ENCODE assay signal across 29 mouse cellular contexts in the genomic region with DNA sequence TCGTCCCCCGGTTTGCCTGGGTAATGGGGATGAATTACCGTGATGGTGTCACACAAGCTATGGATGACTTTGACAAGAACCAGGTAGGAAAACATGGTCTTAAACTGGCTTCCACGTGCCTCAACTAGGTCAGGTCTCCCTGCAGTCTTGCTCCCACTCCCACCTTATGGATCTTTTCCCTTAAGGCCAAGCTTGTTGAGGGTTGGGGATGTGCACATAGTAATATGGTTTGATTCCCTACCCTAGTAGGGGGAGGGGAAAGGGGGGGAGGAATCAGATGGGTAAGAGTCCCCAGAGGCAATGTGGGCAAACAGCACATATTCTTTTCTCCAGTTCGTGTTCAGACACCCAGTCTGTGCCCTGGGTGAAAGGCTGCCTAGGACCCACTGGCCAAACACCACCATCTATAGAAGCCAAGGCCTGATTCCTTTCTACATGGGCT. TPM values are rescaled to one million over a fixed set of nuclear protein-coding genes. Genes with fewer than 3 reads are reported as not detected.
A peak's percentile ranks its signal among the peaks of the same experiment; 100 is the strongest.
DNase-seq lines count a peak whose midpoint lies in the region; ATAC-seq and TF ChIP-seq lines count a peak whose summit lies in the region.
"Had no signal": no experiment of that assay in that cellular context is flagged by ENCODE, and none has a peak within 500 bp of the region (broad histone marks: within the 10 kb centered on the region; RNA-seq: fewer than 3 reads in every experiment).

No protein-coding gene starts in this region.

- no peak overlapping the region for H3K9ac ChIP-seq in liver, embryonic 16.5 days (ENCODE audit: low read depth, low read length)
- H3K9ac ChIP-seq: embryonic facial prominence, embryonic 15.5 days; forebrain, embryonic 13.5 days; limb, embryonic 15.5 days had no signal

- peak; percentile 38; the same call in 1 of the 2 replicates for TF ChIP-seq POLR2A in lung, adult 2 months (IDR thresholded peaks at IDR 0.05; ENCODE audit: borderline replicate concordance, extremely low read depth, low read depth, low read length)

- H3K9me3 ChIP-seq in liver, embryonic 16.5 days (replicated peaks; ENCODE audit: control insufficient read depth, low read length), result no peaks in the 10 kb centered on the region
- H3K9me3 ChIP-seq: embryonic facial prominence, embryonic 15.5 days; forebrain, embryonic 13.5 days; limb, embryonic 15.5 days had no signal

- H3K4me2 ChIP-seq in liver, embryonic 16.5 days (ENCODE audit: low read depth, low read length), result no peak overlapping the region
- H3K4me2 ChIP-seq: embryonic facial prominence, embryonic 15.5 days; heart, embryonic 11.5 days; limb, embryonic 15.5 days had no signal

- peaks cover 18% of the 10 kb centered on the region for H3K36me3 ChIP-seq in liver, embryonic 16.5 days (ENCODE audit: control insufficient read depth, insufficient read depth)

- peak overlapping the region; percentile 51 for H3K4me3 ChIP-seq in gastrocnemius, adult 2 months
- no peak overlapping the region for H3K4me3 ChIP-seq in lung, adult 2 months (replicated peaks; ENCODE audit: extremely low read depth, low read depth, low read length)
- peak overlapping the region; percentile 10; the same call in 1 of the 2 replicates for H3K4me3 ChIP-seq in liver, embryonic 16.5 days (ENCODE audit: low read depth, low read length)
- H3K4me3 ChIP-seq: embryonic facial prominence, embryonic 15.5 days; forebrain, embryonic 13.5 days; limb, embryonic 15.5 days had no signal

- H3K4me1 ChIP-seq in lung, adult 2 months (ENCODE audit: control insufficient read depth, insufficient read depth, low read length), result peaks cover 6% of the 10 kb centered on the region
- H3K4me1 ChIP-seq in liver, embryonic 16.5 days (ENCODE audit: control insufficient read depth, low read depth, low read length), result peaks cover 18% of the 10 kb centered on the region

- WGBS in lung, adult 2 months, result 71% methylated on average over 5 of the region's 5 CpGs
- 67% methylated on average over 5 of the region's 5 CpGs for WGBS in liver, embryonic 16.5 days (ENCODE audit: insufficient replicate concordance)

- no peaks in the 10 kb centered on the region for H3K27me3 ChIP-seq in liver, embryonic 16.5 days (ENCODE audit: control insufficient read depth, insufficient read depth, low read depth, low read length)
- H3K27me3 ChIP-seq: embryonic facial prominence, embryonic 15.5 days; forebrain, embryonic 13.5 days; limb, embryonic 15.5 days had no signal

- DNase-seq in gastrocnemius, adult 2 months, result no peak
- no peak for DNase-seq in gastrocnemius, postnatal 4 days (ENCODE audit: low spot score in 2 of 2)
- DNase-seq in lung, adult 2 months, result no peak
- no peak for DNase-seq in lung, postnatal 36 days
- peak; percentile 33 for DNase-seq in ES-CJ7 (ENCODE audit: low read depth, low spot score)
- DNase-seq in frontal cortex, postnatal 25 days (ENCODE audit: low spot score in 2 of 2), result no peak
- no peak for DNase-seq in thymus, postnatal 25 days
- DNase-seq: adrenal gland, postnatal 36 days; B cell, adult 2 months; cerebellum, adult 18-20 months; cerebellum, postnatal 25 days; gastrocnemius, postnatal 14 days; heart, postnatal 10 days; kidney, adult 11 months; lung, postnatal 10 days; right cerebral cortex, postnatal 4 days; thymus, postnatal 14 days had no signal

- intact Hi-C loops in gastrocnemius, adult 2 months (cut with DNase I), result no loop called here

- ATAC-seq in liver, embryonic 16.5 days (ENCODE audit: low read depth), result no peak
- ATAC-seq: forebrain, embryonic 13.5 days had no signal

- no peak for TF ChIP-seq CTCF in gastrocnemius, adult 2 months (IDR thresholded peaks at IDR 0.05)
- TF ChIP-seq CTCF in lung, adult 2 months (IDR thresholded peaks at IDR 0.05; ENCODE audit: insufficient read depth, low read length), result no peak

- peak overlapping the region; percentile 41; the same call in 1 of the 2 replicates for H3K27ac ChIP-seq in gastrocnemius, adult 2 months
- no peak overlapping the region for H3K27ac ChIP-seq in liver, embryonic 16.5 days (ENCODE audit: low read length)
- H3K27ac ChIP-seq: embryonic facial prominence, embryonic 15.5 days; forebrain, embryonic 13.5 days; kidney, postnatal 0 days; limb, embryonic 15.5 days; stomach, postnatal 0 days had no signal

RNA-seq across cellular contexts. Expression of gene Fam166a, which starts 2.8 kb away (rescaled TPM):
- total RNA-seq in gastrocnemius, adult 2 months (2021), result not detected
- total RNA-seq in gastrocnemius, postnatal 4 days (2021), result under 1 TPM in 1 of 2 experiments, not detected in 1; 0.25 TPM
- 0.17 TPM in 1 of 2 replicates, not detected in the other for polyA plus RNA-seq in lung, adult 2 months (2012; rRNA removed)
- polyA plus RNA-seq in liver, embryonic 16.5 days (2015; fragmentation: Nextera tagmentation; extraction: Ambion mirVana), result not detected in 2 replicates
- total RNA-seq: adrenal gland, postnatal 36 days; gastrocnemius, postnatal 14 days; heart, postnatal 10 days; left cerebral cortex, adult 18-20 months; left cerebral cortex, postnatal 36 days; megakaryocyte-erythroid progenitor cell, adult 5-6 weeks; midbrain, postnatal 0 days had no signal
- polyA plus RNA-seq: forebrain, embryonic 13.5 days; hindbrain, embryonic 11.5 days; limb, embryonic 15.5 days; midbrain, postnatal 0 days; stomach, postnatal 0 days had no signal

RNA-seq across cellular contexts. Expression of gene Tubb4b, which starts 3.1 kb away (rescaled TPM):
- 100 to 1,000 TPM; 185 to 269 TPM for total RNA-seq in gastrocnemius, adult 2 months (2021)
- total RNA-seq in gastrocnemius, postnatal 4 days (2021), result 100 to 1,000 TPM; 360 to 390 TPM
- polyA plus RNA-seq in lung, adult 2 months (2012; rRNA removed), result 490 and 623 TPM in 2 replicates
- 590 and 624 TPM in 2 replicates for polyA plus RNA-seq in liver, embryonic 16.5 days (2015; fragmentation: Nextera tagmentation; extraction: Ambion mirVana)

RNA-seq across cellular contexts. Expression of gene Stpg3, which starts 6.9 kb away (rescaled TPM):
- total RNA-seq in gastrocnemius, adult 2 months (2021), result not detected
- not detected for total RNA-seq in gastrocnemius, postnatal 4 days (2021)
- not detected in 2 replicates for polyA plus RNA-seq in lung, adult 2 months (2012; rRNA removed)
- polyA plus RNA-seq in liver, embryonic 16.5 days (2015; fragmentation: Nextera tagmentation; extraction: Ambion mirVana), result not detected in 2 replicates
- total RNA-seq: adrenal gland, postnatal 36 days; gastrocnemius, postnatal 14 days; heart, postnatal 10 days had no signal
- polyA plus RNA-seq: embryonic facial prominence, embryonic 15.5 days; forebrain, embryonic 13.5 days; heart, embryonic 11.5 days; hindbrain, embryonic 11.5 days; limb, embryonic 15.5 days; midbrain, postnatal 0 days; stomach, postnatal 0 days had no signal

RNA-seq across cellular contexts. Expression of gene Nelfb, which starts 10.1 kb away (rescaled TPM):
- total RNA-seq in gastrocnemius, adult 2 months (2021), result 10 to 100 TPM; 22.3 to 23.1 TPM
- 10 to 100 TPM; 43.4 to 47.7 TPM for total RNA-seq in gastrocnemius, postnatal 4 days (2021)
- polyA plus RNA-seq in lung, adult 2 months (2012; rRNA removed), result 58.0 and 94.5 TPM in 2 replicates
- polyA plus RNA-seq in liver, embryonic 16.5 days (2015; fragmentation: Nextera tagmentation; extraction: Ambion mirVana), result 33.9 and 34.9 TPM in 2 replicates

RNA-seq across cellular contexts. Expression of gene Slc34a3, which starts 12.8 kb away (rescaled TPM):
- not detected for total RNA-seq in gastrocnemius, adult 2 months (2021)
- total RNA-seq in gastrocnemius, postnatal 4 days (2021), result not detected
- polyA plus RNA-seq in lung, adult 2 months (2012; rRNA removed), result not detected in 2 replicates
- polyA plus RNA-seq in liver, embryonic 16.5 days (2015; fragmentation: Nextera tagmentation; extraction: Ambion mirVana), result 0.08 TPM in 1 of 2 replicates, not detected in the other
- total RNA-seq: adrenal gland, postnatal 36 days; gastrocnemius, postnatal 14 days; heart, postnatal 10 days; left cerebral cortex, adult 18-20 months; left cerebral cortex, postnatal 36 days; megakaryocyte-erythroid progenitor cell, adult 5-6 weeks; midbrain, postnatal 0 days had no signal
- polyA plus RNA-seq: embryonic facial prominence, embryonic 15.5 days; forebrain, embryonic 13.5 days; heart, embryonic 11.5 days; hindbrain, embryonic 11.5 days; limb, embryonic 15.5 days; midbrain, postnatal 0 days had no signal
